Mouse (Mus musculus) heart, embryonic 14.5 days (tissue): Measurements from ENCODE around the gene Ndufb2. TPM values are rescaled to one million over a fixed set of nuclear protein-coding genes. Genes with fewer than 3 reads are reported as not detected.

Experiments
- ATAC-seq: fragments of 200-750 bp; cut with Nextera tagmentation; 2 replicates; pipeline ENCODE4 v1.8.0; 2017; ENCODE audit warnings: low read depth, moderate TSS enrichment; ENCODE audit not compliant: insufficient number of reproducible peaks, insufficient read depth, low FRiP score
- H3K27ac ChIP-seq, 2 experiments: fragments of 200-500 bp in 1 of 2; fragments of 300-500 bp in 1 of 2; sonication (generic) in 1 of 2; replicated peaks in 1 of 2; 2 replicates each; pipeline ENCODE4 v1.5.1; 2012 to 2014; ENCODE audit warnings: low read depth in 2 of 2, low read length in 2 of 2, control low read depth in 1 of 2, mild to moderate bottlenecking in 1 of 2, mixed read lengths in 1 of 2; ENCODE audit not compliant: control insufficient read depth in 1 of 2, insufficient read depth in 1 of 2
- H3K27me3 ChIP-seq: fragments of 300-500 bp; sonication (generic); 2 replicates; pipeline ENCODE4 v1.6.1; 2014; ENCODE audit warnings: mild to moderate bottlenecking, low read length, control low read depth; ENCODE audit not compliant: control insufficient read depth, insufficient read depth
- H3K36me3 ChIP-seq: fragments of 300-500 bp; sonication (generic); 2 replicates; pipeline ENCODE4 v1.6.1; 2014; ENCODE audit warnings: mild to moderate bottlenecking, control low read depth, low read length, mixed read lengths; ENCODE audit not compliant: control insufficient read depth, insufficient read depth
- H3K4me1 ChIP-seq, 2 experiments: fragments of 200-500 bp in 1 of 2; fragments of 300-500 bp in 1 of 2; sonication (generic) in 1 of 2; 2 replicates each; pipeline ENCODE4 v1.6.1; 2012 to 2014; ENCODE audit warnings: low read length in 2 of 2, control low read depth in 1 of 2, mixed read lengths in 1 of 2; ENCODE audit not compliant: control insufficient read depth in 2 of 2, insufficient read depth in 2 of 2
- H3K4me2 ChIP-seq: fragments of 300-500 bp; sonication (generic); 2 replicates; pipeline ENCODE4 v1.6.1; 2014; ENCODE audit warnings: mild to moderate bottlenecking, low read length
- H3K4me3 ChIP-seq, 2 experiments: fragments of 200-500 bp in 1 of 2; fragments of 300-500 bp in 1 of 2; sonication (generic) in 1 of 2; 2 replicates each; pipeline ENCODE4 v1.5.1; 2012 to 2014; ENCODE audit warnings: low read length in 2 of 2, mild to moderate bottlenecking in 2 of 2, control low read depth in 1 of 2, low read depth in 1 of 2, moderate library complexity in 1 of 2; ENCODE audit not compliant: control insufficient read depth in 1 of 2, insufficient read depth in 1 of 2
- H3K9ac ChIP-seq: fragments of 300-500 bp; sonication (generic); 2 replicates; pipeline ENCODE4 v1.6.1; 2014; ENCODE audit warnings: mild to moderate bottlenecking, low read length
- H3K9me3 ChIP-seq: fragments of 300-500 bp; sonication (generic); 2 replicates; pipeline ENCODE4 v1.6.1; 2016; ENCODE audit warnings: low read length, control low read depth; ENCODE audit not compliant: control insufficient read depth
- WGBS: fragments of 180-500 bp; shearing (Covaris S2); extraction: QIAGEN DNeasy Blood & Tissue Kit; methylation state at CpG from one replicate; pipeline ENCODE4 v1.1.7; 2014; 5-methylcytosine and 5-hydroxymethylcytosine counted together
- polyA plus RNA-seq: library from polyadenylated mRNA; unstranded; fragments of >200 nt; fragmentation: Nextera tagmentation; extraction: Ambion mirVana; gene quantifications from 2 replicates; pipeline ENCODE4 v1.2.1, GENCODE M21; 2014

Gene Ndufb2
- polyA plus RNA-seq, 1 experiment from 2014 or later: 856 TPM

DNA sequence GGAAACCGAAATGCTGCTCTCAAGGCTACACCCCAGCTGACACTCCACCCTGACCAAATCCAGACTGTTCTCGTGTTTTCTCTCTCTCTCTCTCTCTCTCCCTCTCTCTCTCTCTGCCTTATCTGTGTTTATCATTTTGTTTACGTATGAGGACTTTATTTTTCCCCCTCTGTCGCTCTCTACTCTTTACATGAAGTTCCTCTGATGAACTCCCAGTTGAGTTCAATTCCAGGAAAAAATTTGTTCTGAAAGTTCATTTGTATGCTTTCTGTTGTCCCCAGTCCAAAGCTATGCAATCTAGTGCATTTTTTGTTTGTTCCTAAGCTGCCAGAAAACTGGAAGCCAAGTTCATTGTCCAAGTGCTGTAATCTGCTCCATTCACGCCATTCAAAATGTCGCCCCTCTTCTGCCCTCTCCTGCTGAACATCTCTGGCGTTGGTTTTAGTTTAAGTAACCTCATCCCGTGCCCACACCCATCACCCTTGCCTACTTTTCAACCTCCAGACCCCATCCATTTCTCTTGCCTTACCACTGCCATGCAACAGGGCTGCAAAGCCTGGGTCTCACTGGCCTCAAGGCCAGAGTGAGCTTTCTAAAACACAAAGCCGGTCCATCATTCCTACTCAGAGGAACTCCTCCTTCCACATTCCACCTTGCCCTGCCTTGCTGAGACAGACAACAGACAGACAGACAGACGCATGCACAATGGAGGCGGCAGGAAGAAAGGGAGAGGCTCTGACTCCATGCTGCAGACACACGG lies 37.3 kb upstream of the Ndufb2 start:
- Histone ChIP-seq H3K9ac (peak overlapping the region; percentile 9; the same call in 1 of the 2 replicates), H3K4me2 (peak overlapping the region; percentile 75)
- no peak for ATAC-seq

DNA sequence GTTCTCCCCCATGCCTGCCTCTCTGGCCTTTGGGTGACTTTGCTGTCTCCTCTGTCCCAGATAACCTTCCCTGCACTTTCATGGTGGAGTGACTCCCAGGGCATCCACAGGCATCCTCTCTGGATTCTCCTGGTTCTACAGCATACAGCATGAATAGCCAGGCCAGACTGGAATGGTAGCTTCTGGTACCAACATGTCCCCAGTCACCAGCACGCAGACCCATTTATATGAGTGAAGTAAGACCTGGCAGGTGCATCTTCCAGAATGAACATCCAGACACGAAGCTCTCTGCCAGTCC lies 36.8 kb upstream of the Ndufb2 start:
- Histone ChIP-seq H3K27ac (no peak overlapping the region), H3K27me3 (no peaks in the 10 kb centered on the region), H3K36me3 (no peaks in the 10 kb centered on the region), H3K4me1 (peaks cover 21 to 34% of the 10 kb centered on the region in 2 experiments), H3K9me3 (no peaks in the 10 kb centered on the region), H3K4me3 (peak overlapping the region; percentile 8 to 72; a peak in 2 of 4 replicates), H3K9ac (no peak overlapping the region), H3K4me2 (peak overlapping the region; percentile 75)
- 74% methylated on average over 2 of the region's 2 CpGs for WGBS
- no peak for ATAC-seq

More for the DNA sequence above, 37.3 kb upstream of the Ndufb2 start:
- Histone ChIP-seq H3K4me3 (peak overlapping the region; percentile 8 to 72; a peak in 2 of 4 replicates), H3K36me3 (no peaks in the 10 kb centered on the region), H3K9me3 (no peaks in the 10 kb centered on the region), H3K27me3 (no peaks in the 10 kb centered on the region), H3K4me1 (peaks cover 21 to 34% of the 10 kb centered on the region in 2 experiments), H3K27ac (peak overlapping the region in 1 of 2 experiments; percentile 5; a peak in 1 of 4 replicates)
- WGBS: 59% methylated on average over 12 of the region's 12 CpGs

DNA sequence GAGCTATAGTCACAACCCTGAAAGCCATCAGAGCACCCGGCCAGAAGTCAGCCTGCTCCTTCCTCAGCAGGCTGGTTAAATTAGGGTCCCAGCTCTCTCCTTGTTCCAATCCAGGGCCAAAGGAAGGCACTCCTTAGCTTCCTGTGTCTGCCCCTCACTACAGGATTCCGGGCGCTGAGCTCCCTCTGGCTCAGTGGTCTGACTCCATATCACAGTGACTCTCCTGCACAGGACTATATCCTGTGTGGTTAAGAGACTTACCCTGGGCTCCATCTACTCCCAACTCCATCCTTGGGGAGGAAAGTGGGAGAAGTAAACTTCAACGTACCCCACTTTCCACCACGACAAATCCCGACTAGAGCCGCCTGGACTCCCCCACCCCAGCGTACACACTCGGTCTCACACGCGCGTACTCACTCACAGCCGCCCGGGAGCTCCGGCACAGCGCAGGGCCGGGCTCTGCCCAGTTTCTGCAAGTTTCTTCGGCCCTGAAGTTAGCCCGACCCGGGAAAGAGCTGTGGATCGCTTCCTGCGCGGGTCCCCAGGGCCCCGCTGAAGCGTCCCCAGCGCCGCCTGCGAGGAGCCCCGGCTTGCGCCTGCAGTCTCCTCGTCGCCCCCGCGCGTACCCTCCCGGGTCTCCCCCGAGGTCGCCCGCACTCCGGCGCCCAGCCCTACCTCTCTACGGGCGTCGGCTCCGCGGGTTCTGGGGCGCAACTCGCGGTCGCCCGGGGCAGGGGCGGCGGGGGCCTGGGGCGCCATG lies 35.3 kb upstream of the Ndufb2 start:
- H3K4me3 ChIP-seq: peak overlapping the region; percentile 72 to 80
- H3K9ac ChIP-seq: peak overlapping the region; percentile 92
- H3K36me3 ChIP-seq: no peaks in the 10 kb centered on the region
- ATAC-seq: peak; percentile 59
- no peaks in the 10 kb centered on the region for H3K9me3 ChIP-seq
- H3K4me2 ChIP-seq: peak overlapping the region; percentile 75
- H3K27ac ChIP-seq: peak overlapping the region; percentile 81 to 86
- peaks cover 19 to 32% of the 10 kb centered on the region in 2 experiments for H3K4me1 ChIP-seq
- H3K27me3 ChIP-seq: no peaks in the 10 kb centered on the region
- WGBS: 1% methylated on average over 54 of the region's 54 CpGs

DNA sequence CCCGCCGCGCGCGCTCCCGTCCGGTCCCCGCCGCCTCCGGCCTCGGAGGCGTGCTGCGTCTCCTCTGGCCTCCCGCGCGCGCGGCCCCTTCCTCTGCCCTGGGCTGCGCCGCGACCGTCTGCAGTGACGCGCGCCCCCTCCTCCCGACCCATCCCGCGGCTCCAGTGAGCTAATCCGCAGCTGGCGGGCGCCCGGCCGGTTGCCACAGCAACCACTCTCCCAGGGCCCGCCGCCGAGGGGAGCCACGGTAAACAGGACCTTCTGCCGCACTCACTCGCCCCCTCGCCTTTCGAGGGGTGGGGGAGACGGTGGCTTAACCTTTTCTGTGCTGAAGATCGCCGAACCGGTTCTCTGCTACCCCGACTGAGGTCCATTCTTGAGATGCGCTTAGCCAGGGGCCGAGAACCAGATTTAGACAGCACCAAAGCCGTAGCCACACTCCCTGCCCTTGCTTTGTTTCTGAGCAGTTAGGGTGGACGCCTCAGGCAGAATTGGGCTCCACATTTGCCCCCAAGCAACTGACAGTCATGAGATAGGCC lies 34.6 kb upstream of the Ndufb2 start, which contains the start of gene Dennd2a:
Gene Dennd2a (minus strand): TSS at position 145 of the 539 bp plus-strand sequence.
- Histone ChIP-seq H3K27ac (peak within 1 kb of the TSS; percentile 81 to 86), H3K4me3 (peak within 1 kb of the TSS; percentile 72 to 80), H3K36me3 (no peaks in the 10 kb centered on the region), H3K9ac (peak within 1 kb of the TSS; percentile 92), H3K9me3 (no peaks in the 10 kb centered on the region), H3K4me2 (peak within 1 kb of the TSS; percentile 75), H3K4me1 (peaks cover 20 to 26% of the 10 kb centered on the region in 2 experiments), H3K27me3 (no peaks in the 10 kb centered on the region)
- ATAC-seq: peak; percentile 90
- 2% methylated on average over 26 of the region's 50 CpGs for WGBS

DNA sequence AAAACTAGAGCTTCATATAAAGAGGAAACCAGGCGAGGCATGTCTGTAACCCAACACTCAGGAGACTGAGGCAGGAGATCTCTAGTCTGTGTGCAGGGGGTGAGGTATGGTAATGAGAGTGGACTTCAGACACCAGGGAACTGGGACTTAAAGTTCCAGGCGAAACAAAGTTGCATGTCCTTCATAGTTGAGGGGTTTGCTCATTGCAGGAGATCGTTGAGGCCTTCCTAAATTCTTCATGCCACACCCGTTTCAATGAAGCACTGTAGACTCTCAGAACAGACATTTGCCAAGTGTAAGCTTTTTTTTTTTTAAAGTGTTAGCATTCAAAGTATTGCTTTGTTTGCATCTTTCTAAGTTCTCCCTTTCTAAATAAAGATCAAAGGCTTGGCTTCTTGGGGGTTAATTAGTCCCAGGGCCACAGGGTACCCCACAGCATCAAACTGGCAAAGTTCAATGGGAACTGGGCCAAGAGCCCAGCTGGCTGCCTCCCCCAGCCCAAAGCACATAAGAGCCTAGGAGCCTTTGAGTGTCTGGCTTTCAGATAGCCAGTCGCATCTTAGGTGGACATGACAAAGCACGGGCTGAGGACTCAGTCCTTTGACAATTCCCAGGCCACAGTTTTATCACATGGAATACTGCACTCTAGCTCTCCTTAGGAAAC lies 33.0 kb upstream of the Ndufb2 start:
- Histone ChIP-seq H3K9me3 (no peaks in the 10 kb centered on the region), H3K4me1 (peaks cover 20 to 28% of the 10 kb centered on the region in 2 experiments), H3K4me2 (no peak overlapping the region), H3K4me3 (no peak overlapping the region), H3K27ac (no peak overlapping the region), H3K27me3 (no peaks in the 10 kb centered on the region), H3K36me3 (no peaks in the 10 kb centered on the region), H3K9ac (no peak overlapping the region)
- ATAC-seq: no peak
- WGBS: 48% methylated on average over 6 of the region's 6 CpGs

DNA sequence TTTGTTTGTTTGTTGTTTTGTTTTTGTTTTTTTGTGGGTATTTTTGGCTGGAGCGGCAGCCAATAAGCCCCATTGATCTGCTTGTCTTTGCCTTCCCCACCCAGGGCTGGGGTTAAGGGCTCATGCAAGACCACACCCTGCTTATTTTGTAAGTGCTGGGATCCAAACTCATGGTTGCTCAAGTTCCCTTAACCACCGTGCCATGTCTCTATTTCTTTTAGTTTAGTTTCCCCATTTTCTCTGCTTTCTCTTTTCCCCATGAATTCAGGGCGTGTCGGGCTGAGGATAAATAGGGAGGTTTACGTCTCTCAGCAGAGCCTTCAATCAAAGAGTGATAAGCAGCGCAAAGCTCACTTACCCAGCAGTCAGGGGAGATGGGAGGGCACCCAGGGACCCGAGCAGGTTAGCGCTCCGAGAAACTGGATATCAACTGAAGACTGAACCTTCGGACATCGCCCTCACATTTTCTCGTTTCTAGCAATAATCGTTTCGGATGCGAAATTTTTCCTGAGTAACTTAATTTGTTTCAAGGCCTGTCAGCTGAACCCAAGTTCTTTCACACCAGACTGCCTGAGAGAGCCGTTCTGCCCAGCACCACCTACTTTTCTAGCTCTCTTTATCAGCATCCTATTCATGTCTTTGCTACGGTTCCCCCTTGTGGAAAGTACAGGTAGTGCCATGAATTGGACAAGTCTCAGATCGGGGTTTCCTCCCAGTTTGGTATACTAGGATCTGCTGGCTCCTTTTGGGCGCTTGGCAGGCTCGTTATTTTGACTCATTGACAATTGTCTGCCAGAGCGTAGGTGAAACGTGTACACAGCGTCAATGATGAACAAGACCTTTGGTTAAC lies 30.0 kb upstream of the Ndufb2 start:
- peak; percentile 13; the same call in 1 of the 2 replicates for ATAC-seq
- 11% methylated on average over 23 of the region's 23 CpGs for WGBS
- Histone ChIP-seq H3K27ac (no peak overlapping the region), H3K36me3 (no peaks in the 10 kb centered on the region), H3K27me3 (no peaks in the 10 kb centered on the region), H3K4me2 (peak overlapping the region; percentile 61), H3K4me3 (peak overlapping the region; percentile 25 to 37), H3K9ac (peak overlapping the region; percentile 44; the same call in 1 of the 2 replicates), H3K4me1 (peaks cover 10 to 15% of the 10 kb centered on the region in 2 experiments), H3K9me3 (no peaks in the 10 kb centered on the region)
